Mouse (Mus musculus): Measurements from ENCODE around the gene Ano4.
"Not testable (repeated sequence)": the region's sequence is repeated elsewhere in the genome, so short reads cannot be mapped to it uniquely, and the experiment has no call there.

Ano4 gene

GRCm38 (mm10) chr10:89149166-89149565 lies 195.4 kb downstream of the Ano4 start:
- DNase-seq (ENCODE audit: low spot score in 2 of 2): no peak

- DNase-seq (ENCODE audit: low spot score in 2 of 2): no peak
Measured at GRCm38 (mm10) chr10:89121391-89121790, 223.2 kb downstream of the Ano4 start.

- DNase-seq (ENCODE audit: low spot score in 2 of 2): no peak
Measured at GRCm38 (mm10) chr10:89114381-89114780, 230.2 kb downstream of the Ano4 start.

- DNase-seq (ENCODE audit: low spot score in 2 of 2): no peak
Measured at GRCm38 (mm10) chr10:89111466-89111865, 233.1 kb downstream of the Ano4 start.

GRCm38 (mm10) chr10:89110917-89111316 lies 233.6 kb downstream of the Ano4 start:
- no peak for DNase-seq (ENCODE audit: low spot score in 2 of 2)

- DNase-seq (ENCODE audit: low spot score in 2 of 2): no peak
Measured at GRCm38 (mm10) chr10:89103594-89103993, 241.0 kb downstream of the Ano4 start.

- no peak for DNase-seq (ENCODE audit: low spot score in 2 of 2)
Measured at GRCm38 (mm10) chr10:89102025-89102424, 242.5 kb downstream of the Ano4 start.

GRCm38 (mm10) chr10:89098183-89098582 lies 246.4 kb downstream of the Ano4 start:
- DNase-seq (ENCODE audit: low spot score in 2 of 2): no peak

GRCm38 (mm10) chr10:89092350-89093040 lies 252.1 kb downstream of the Ano4 start:
- no peak for DNase-seq (ENCODE audit: low spot score in 2 of 2)

GRCm38 (mm10) chr10:89077447-89077846 lies 267.1 kb downstream of the Ano4 start:
- DNase-seq (ENCODE audit: low spot score in 2 of 2): no peak

GRCm38 (mm10) chr10:89055891-89056290 lies 288.7 kb downstream of the Ano4 start:
- no peak for DNase-seq (ENCODE audit: low spot score in 2 of 2)

- not testable (repeated sequence) for DNase-seq (ENCODE audit: low spot score in 2 of 2)
Measured at GRCm38 (mm10) chr10:89044921-89045320, 299.6 kb downstream of the Ano4 start.

- no peak for DNase-seq (ENCODE audit: low spot score in 2 of 2)
Measured at GRCm38 (mm10) chr10:89044166-89044565, 300.4 kb downstream of the Ano4 start.

GRCm38 (mm10) chr10:89018926-89019325 lies 325.6 kb downstream of the Ano4 start:
- no peak for DNase-seq (ENCODE audit: low spot score in 2 of 2)

GRCm38 (mm10) chr10:89008303-89008702 lies 336.3 kb downstream of the Ano4 start:
- DNase-seq (ENCODE audit: low spot score in 2 of 2): no peak

- DNase-seq (ENCODE audit: low spot score in 2 of 2): no peak
Measured at GRCm38 (mm10) chr10:89004518-89004917, 340.0 kb downstream of the Ano4 start.

GRCm38 (mm10) chr10:88986925-88987324 lies 357.6 kb downstream of the Ano4 start:
- no peak for DNase-seq (ENCODE audit: low spot score in 2 of 2)

GRCm38 (mm10) chr10:88983444-88983843 lies 361.1 kb downstream of the Ano4 start:
- DNase-seq (ENCODE audit: low spot score in 2 of 2): no peak

- DNase-seq (ENCODE audit: low spot score in 2 of 2): no peak
Measured at GRCm38 (mm10) chr10:88979451-88979850, 365.1 kb downstream of the Ano4 start.

- DNase-seq (ENCODE audit: low spot score in 2 of 2): no peak
Measured at GRCm38 (mm10) chr10:88978932-88979331, 365.6 kb downstream of the Ano4 start.

GRCm38 (mm10) chr10:88970951-88971725 lies 373.4 kb downstream of the Ano4 start:
- no peak for DNase-seq (ENCODE audit: low spot score in 2 of 2)

GRCm38 (mm10) chr10:88968586-88968985 lies 376.0 kb downstream of the Ano4 start:
- no peak for DNase-seq (ENCODE audit: low spot score in 2 of 2)

- no peak for DNase-seq (ENCODE audit: low spot score in 2 of 2)
Measured at GRCm38 (mm10) chr10:88960791-88961190, 383.8 kb downstream of the Ano4 start.
